Mouse (Mus musculus): ENCODE data around the gene Sox18. TPM values are rescaled to one million over a fixed set of nuclear protein-coding genes. Genes with fewer than 3 reads are reported as not detected.

Sox18 gene
- total RNA-seq, 2 experiments from 2014 or later, result 9.7 to 22.1 TPM

GRCm38 (mm10) chr2:181681978-181682377, 10.5 kb upstream of the Sox18 start:
- no peak for DNase-seq (ENCODE audit: low spot score)

GRCm38 (mm10) chr2:181680716-181681117, 9.3 kb upstream of the Sox18 start:
- no peak for DNase-seq (ENCODE audit: low spot score)

- DNase-seq (ENCODE audit: low spot score), result peak; percentile 65
These were observed 8.7 kb upstream of the Sox18 start, which contains the start of gene Tcea2 for GRCm38 (mm10) chr2:181679951-181680715. Gene Tcea2, plus strand, starts transcription at chr2:181680310.

- DNase-seq (ENCODE audit: low spot score), result peak; percentile 72
These were observed 7.3 kb upstream of the Sox18 start for GRCm38 (mm10) chr2:181678780-181679179.

GRCm38 (mm10) chr2:181677755-181678098, 6.3 kb upstream of the Sox18 start:
- no peak for DNase-seq (ENCODE audit: low spot score)

GRCm38 (mm10) chr2:181677096-181677754, 5.8 kb upstream of the Sox18 start:
- peak; percentile 34 for DNase-seq (ENCODE audit: low spot score)

GRCm38 (mm10) chr2:181676424-181676823, 5.0 kb upstream of the Sox18 start:
- DNase-seq (ENCODE audit: low spot score), result no peak

- peak; percentile 40 for DNase-seq (ENCODE audit: low spot score)
These were observed 4.0 kb upstream of the Sox18 start for GRCm38 (mm10) chr2:181675454-181675853.

GRCm38 (mm10) chr2:181674934-181675333, 3.5 kb upstream of the Sox18 start:
- no peak for DNase-seq (ENCODE audit: low spot score)

GRCm38 (mm10) chr2:181673501-181673900, 2.1 kb upstream of the Sox18 start:
- no peak for DNase-seq (ENCODE audit: low spot score)

GRCm38 (mm10) chr2:181671984-181672383, 544 bp upstream of the Sox18 start:
- no peak for DNase-seq (ENCODE audit: low spot score)

- DNase-seq (ENCODE audit: low spot score), result no peak
These were observed 528 bp downstream of the Sox18 start for GRCm38 (mm10) chr2:181670913-181671311.

- DNase-seq (ENCODE audit: low spot score), result no peak
These were observed 1.0 kb downstream of the Sox18 start for GRCm38 (mm10) chr2:181670285-181670912.

GRCm38 (mm10) chr2:181663298-181663630, 8.2 kb downstream of the Sox18 start:
- DNase-seq (ENCODE audit: low spot score), result no peak

GRCm38 (mm10) chr2:181662620-181663297, 8.7 kb downstream of the Sox18 start:
- DNase-seq (ENCODE audit: low spot score), result no peak

- DNase-seq (ENCODE audit: low spot score), result peak; percentile 84
These were observed 11.8 kb downstream of the Sox18 start for GRCm38 (mm10) chr2:181659609-181660055.

GRCm38 (mm10) chr2:181658930-181659555, 12.4 kb downstream of the Sox18 start:
- peak; percentile 40 for DNase-seq (ENCODE audit: low spot score)

GRCm38 (mm10) chr2:181658528-181658927, 12.9 kb downstream of the Sox18 start:
- no peak for DNase-seq (ENCODE audit: low spot score)

- DNase-seq (ENCODE audit: low spot score), result no peak
These were observed 14.0 kb downstream of the Sox18 start for GRCm38 (mm10) chr2:181657441-181657840.

- DNase-seq (ENCODE audit: low spot score), result no peak
These were observed 14.7 kb downstream of the Sox18 start, which contains the start of gene Gm29797 for GRCm38 (mm10) chr2:181656734-181657133. Gene Gm29797, plus strand, starts transcription at chr2:181657034.

- DNase-seq (ENCODE audit: low spot score), result no peak
These were observed 17.9 kb downstream of the Sox18 start for GRCm38 (mm10) chr2:181653523-181653922.

All from gastrocnemius, adult 18-20 months (tissue).